Mouse (Mus musculus) urinary bladder, postnatal 14 days (tissue): Measurements from ENCODE around the gene Usp6nl.

Experiments used
- DNase-seq: peaks from one replicate; pipeline ENCODE4 v3.0.0; 2021; ENCODE audit warnings: low spot score

Usp6nl gene

GRCm38 (mm10) chr2:6322376-6322901 is at the start of gene Usp6nl:
TSS of gene Usp6nl (plus strand) at chr2:6322667.
- peak; percentile 92 for DNase-seq

- peak; percentile 20 for DNase-seq
Measured at GRCm38 (mm10) chr2:6273392-6273845, 49.0 kb upstream of the Usp6nl start.

- DNase-seq = no peak
Measured at GRCm38 (mm10) chr2:6278813-6279530, 43.5 kb upstream of the Usp6nl start.

DNA sequence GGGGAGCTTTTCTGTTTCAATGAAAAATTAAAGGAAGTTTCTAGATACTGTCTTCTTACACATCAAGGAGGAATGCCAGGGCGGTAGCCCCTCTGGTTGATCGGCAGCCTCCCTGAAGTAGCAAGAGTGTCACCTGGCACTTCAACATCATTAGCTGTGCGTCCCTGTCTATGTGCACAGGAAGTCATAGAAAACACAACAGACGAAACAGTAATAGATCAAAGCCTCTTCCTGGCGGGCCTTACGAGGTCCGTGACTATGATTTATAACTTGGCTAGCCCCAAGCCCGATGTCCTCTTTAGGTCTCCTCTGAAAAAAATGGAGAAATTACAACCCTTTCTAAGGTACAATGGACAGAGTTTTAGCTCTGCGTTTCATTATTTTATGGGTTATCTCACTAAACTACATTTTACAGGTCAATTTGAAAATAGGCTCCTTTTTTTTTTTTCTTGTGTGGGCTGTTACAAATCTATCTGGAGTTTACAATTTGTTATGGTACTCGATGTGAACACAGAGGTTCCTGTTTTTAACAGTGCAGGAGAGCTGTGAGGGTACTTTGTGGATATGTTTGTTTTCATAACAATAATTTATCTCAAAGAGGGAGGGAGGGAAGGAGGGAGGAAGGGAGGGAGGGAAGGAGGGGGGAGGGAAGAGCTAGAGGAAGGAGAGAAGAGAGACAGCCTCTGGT is 42.7 kb upstream of the Usp6nl start:
- DNase-seq = no peak

DNA sequence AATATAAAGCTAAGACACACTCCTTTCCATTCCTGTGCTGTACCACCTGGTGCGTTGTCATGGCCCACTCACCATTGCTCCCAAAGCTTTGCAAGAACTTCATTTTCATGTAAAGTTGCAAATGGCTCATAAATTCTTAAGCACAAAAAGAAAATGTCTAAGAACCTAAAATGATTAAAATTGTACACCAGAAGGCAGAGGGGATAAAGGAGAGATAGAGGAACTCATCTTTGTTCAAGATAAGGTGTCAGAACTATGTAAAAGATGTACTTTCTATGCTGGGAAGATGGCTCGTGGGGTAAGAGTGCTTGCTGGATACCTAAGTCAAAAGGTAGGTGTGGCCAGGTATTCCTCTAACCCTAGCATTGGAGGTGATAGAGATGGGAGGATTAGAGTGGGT is 38.9 kb upstream of the Usp6nl start:
- DNase-seq = no peak

- DNase-seq = no peak
Measured at GRCm38 (mm10) chr2:6284784-6285183, 37.7 kb upstream of the Usp6nl start.

DNA sequence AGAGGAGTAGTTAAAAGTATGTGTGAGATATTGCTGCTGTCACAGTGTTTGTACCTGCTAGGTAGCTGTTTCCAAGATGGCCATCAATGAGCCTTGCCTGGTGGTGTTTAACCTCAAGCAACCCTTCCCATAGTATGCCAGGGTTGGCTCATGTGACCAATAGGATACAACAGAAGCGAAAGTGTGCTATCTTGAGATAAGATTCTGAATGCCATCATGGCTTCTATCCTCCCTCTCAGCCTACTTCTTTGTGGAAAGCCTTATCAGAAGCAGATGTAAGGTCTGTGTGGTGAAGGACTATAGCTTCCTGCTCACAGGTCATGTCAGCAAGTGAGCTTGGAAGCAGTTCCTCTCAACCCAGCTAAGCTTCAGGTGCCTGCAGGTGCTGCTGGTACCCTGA is 36.7 kb upstream of the Usp6nl start:
- no peak for DNase-seq

DNA sequence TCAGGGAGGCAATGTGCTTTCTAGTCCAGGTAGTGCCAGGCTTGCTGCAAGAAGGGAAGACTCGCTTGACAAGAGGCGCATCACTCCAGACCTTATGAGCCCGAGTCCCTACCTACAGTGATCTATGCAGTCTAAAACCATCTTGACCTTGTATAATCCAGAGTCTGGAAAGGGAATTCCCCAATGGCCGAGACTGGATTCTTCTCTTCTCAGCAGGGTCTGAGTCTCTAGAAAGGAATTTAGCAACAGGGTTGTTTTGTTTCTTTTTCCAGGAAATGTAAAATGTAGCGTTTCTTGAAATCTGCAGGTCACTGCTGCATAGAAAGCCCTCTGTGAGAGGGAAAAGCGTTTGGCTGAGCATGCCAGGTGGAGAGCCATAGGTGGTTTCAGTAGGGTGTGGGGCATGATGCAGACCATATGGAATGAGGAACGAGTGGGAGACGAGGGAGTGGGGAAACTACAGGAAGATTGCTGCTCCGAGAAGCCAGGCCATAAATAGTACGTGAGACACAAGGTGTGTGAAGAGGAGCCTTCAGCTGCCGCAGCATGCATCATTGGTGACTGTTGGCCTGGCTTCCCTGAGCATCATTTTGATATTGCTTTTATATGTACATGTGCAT is 28.5 kb upstream of the Usp6nl start:
- no peak for DNase-seq

DNA sequence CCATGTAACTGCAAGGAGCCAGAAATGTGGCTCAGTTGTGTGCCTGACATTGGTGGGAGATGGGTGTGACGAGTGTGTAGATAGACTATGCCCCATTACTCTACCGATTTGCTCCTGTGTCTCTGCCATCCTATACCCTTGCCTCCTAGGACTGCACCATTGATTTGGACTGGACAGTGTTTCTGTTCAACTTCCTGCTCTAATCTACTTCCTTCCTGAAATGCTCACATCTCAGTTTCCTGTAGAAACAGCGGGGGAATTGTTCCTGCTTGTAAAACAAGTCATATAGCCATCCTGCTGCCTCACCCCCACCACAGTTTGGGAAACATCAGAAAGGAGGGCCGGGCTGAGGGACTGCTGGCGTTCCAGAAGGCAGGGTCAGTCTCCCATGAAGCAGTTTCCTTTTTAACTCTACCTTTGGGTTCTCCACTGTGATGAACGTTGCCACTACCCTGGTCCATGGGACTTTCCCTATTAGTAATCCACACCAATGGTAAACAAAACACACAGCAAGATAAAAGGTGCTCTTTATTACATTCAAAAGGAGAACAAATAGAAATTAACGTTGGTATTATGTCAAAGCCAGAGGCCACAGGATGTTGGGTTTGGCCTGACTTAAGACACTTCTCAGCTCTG is 27.4 kb upstream of the Usp6nl start:
- DNase-seq = no peak

- DNase-seq = no peak
Measured at GRCm38 (mm10) chr2:6304768-6305167, 17.7 kb upstream of the Usp6nl start.

- DNase-seq = no peak
Measured at GRCm38 (mm10) chr2:6306861-6307260, 15.6 kb upstream of the Usp6nl start.

DNA sequence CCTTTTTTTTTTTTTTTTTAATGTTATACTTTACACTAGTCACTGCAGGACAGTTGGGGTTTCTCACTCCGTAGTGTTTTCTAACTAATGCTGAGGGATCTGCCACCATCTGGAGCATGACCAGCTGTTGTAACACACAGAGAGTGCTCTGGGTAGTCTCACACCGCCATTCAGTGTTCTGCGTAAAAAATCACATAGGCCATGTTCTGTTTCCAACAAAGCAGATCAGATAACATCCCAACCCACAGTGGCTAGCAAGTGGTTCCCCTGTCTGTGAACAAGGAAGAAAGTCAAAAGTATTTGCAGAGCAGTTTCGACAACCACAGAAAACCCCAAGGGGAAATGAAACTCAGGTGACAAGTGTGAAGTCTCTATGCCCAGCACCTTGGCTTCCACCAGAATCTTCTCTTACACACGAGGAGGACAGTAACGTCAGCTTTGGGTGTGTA is 13.1 kb upstream of the Usp6nl start:
- DNase-seq = no peak

DNA sequence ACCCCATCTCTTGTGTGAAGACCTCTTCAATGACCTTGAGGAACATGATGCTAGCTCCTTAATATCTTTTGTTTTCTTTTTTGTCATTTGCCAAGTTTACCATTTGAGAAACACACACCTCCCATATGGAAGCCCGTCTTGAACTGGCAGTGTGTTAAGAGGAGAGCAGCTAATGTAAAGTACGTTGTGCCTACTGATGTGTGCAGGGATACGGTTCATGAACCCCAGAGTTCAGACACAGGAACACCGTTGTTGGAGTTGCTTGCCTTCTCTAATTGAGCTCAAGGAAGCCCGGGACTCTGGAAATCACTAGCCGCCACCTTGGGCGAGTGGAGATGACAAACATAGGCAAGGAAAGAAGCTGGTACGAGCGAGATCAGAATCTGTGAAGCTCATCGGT is 9.7 kb upstream of the Usp6nl start:
- DNase-seq = no peak

- no peak for DNase-seq
Measured at GRCm38 (mm10) chr2:6313733-6314132, 8.7 kb upstream of the Usp6nl start.

DNA sequence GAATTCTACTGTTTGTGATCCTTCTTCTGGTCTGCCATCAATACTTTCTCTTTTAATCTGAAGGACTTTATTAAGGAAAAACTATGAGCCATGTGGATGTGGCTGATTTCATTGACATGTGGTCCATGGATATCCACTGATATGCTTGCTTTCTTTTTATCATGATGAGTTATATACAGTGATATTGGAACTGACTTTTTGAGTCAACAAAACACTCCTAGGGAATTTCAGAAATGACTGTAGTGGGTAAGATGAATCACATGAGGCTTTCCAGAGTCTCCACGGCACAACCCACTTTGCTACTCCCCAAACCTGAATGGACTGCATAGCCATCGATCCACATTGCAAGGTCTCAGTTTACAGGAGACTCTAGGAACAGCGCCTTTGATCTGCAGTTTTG is 2.3 kb upstream of the Usp6nl start:
- DNase-seq = no peak

GRCm38 (mm10) chr2:6321769-6322375 is 595 bp upstream of the Usp6nl start:
- peak; percentile 16 for DNase-seq

- DNase-seq = peak; percentile 58
Measured at GRCm38 (mm10) chr2:6322938-6323521, 563 bp downstream of the Usp6nl start.

DNA sequence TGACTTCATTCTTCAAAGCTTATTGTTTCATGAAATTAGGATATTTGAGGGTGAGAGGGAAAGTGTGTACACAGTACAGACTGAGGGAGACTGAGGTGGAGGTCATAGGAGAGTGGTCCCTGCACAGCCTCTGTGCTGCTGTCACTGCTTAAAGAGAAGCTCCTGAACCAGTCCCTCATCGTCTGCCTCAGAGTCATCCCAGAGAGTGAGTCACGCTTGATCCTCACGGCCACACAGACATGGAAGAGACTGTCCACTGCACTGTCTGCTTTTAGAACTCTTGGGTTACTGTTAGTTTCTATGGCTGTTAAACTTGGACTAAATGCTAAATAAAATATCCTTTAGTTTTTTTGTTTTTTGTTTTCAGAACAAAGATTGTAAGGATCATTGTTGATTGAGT is 3.2 kb downstream of the Usp6nl start:
- no peak for DNase-seq

- DNase-seq = no peak
Measured at GRCm38 (mm10) chr2:6328927-6329326, 6.5 kb downstream of the Usp6nl start.

- no peak for DNase-seq
Measured at GRCm38 (mm10) chr2:6330756-6331155, 8.3 kb downstream of the Usp6nl start.

DNA sequence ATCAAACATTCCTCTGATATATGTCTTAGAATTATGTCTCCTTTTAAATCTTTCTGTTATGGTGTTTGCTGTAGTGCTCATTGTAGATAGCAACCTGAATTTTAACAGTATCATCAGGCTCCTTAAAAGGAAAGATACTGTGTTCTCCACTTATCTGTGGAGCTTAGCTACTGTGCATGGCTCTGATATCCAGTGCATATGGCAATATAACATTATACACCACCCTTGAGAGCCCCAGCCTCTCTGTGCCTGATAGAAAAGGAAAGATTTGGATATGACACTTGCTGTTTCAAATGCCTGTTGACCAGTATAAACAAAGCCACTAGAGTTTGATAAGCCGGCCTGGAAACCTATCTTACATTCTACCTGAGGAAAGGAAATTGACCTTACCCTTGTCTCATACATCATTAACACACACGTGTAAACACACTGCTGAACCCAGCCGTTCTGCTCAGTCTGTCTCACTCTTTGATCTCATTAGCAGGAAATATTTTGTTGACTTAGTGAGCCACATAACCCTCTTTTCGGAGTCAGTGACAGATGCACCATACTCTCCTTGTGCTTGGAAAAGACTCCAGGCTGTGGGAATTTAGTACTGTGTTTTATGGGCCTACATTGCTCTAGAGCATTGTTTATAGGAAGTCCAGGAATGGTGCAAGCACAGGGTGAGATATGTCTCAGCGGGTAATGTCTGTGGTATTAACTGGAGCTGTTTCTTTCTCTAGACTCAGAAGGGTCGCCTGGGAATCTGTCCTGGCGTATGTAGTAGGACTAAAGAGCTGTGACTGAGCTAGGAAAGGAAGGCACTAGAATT is 9.1 kb downstream of the Usp6nl start:
- no peak for DNase-seq
